Mouse (Mus musculus) forebrain, embryonic 16.5 days (tissue): ENCODE results near the gene Ccdc130. TPM values are rescaled to one million over a fixed set of nuclear protein-coding genes. Genes with fewer than 3 reads are reported as not detected.
A peak's percentile ranks its signal among the peaks of the same experiment; 100 is the strongest.

Source experiments
- ATAC-seq: fragments of 200-750 bp; cut with Nextera tagmentation; 2 replicates; pipeline ENCODE4 v1.8.0; 2017; ENCODE audit warnings: mild to moderate bottlenecking, moderate library complexity
- H3K27ac ChIP-seq: fragments of 300-500 bp; sonication (generic); 2 replicates; pipeline ENCODE4 v1.5.1; 2014; ENCODE audit warnings: low read length, control low read depth
- H3K27me3 ChIP-seq: fragments of 300-500 bp; sonication (generic); replicated peaks from 2 replicates; pipeline ENCODE4 v1.6.1; 2014; ENCODE audit warnings: low read length; ENCODE audit not compliant: control insufficient read depth, insufficient read depth
- H3K36me3 ChIP-seq: fragments of 300-500 bp; sonication (generic); 2 replicates; pipeline ENCODE4 v1.6.1; 2014; ENCODE audit not compliant: control insufficient read depth, insufficient read depth
- H3K4me1 ChIP-seq: fragments of 300-500 bp; sonication (generic); replicated peaks from 2 replicates; pipeline ENCODE4 v1.6.1; 2014; ENCODE audit warnings: low read length; ENCODE audit not compliant: control insufficient read depth, insufficient read depth
- H3K4me2 ChIP-seq: fragments of 300-500 bp; sonication (generic); 2 replicates; pipeline ENCODE4 v1.6.1; 2014; ENCODE audit warnings: mild to moderate bottlenecking, low read length, control low read depth
- H3K4me3 ChIP-seq: fragments of 300-500 bp; sonication (generic); replicated peaks from 2 replicates; pipeline ENCODE4 v1.5.1; 2014; ENCODE audit warnings: mild to moderate bottlenecking, low read length, control low read depth
- H3K9ac ChIP-seq: fragments of 300-500 bp; sonication (generic); replicated peaks from 2 replicates; pipeline ENCODE4 v1.6.1; 2014; ENCODE audit warnings: low read depth, low read length, control low read depth
- H3K9me3 ChIP-seq: fragments of 300-500 bp; sonication (generic); 2 replicates; pipeline ENCODE4 v1.6.1; 2016; ENCODE audit warnings: low read length; ENCODE audit not compliant: control insufficient read depth
- WGBS: fragments of 180-500 bp; shearing (Covaris S2); extraction: QIAGEN DNeasy Blood & Tissue Kit; methylation state at CpG from one replicate; pipeline ENCODE4 v1.1.7; 2014; 5-methylcytosine and 5-hydroxymethylcytosine counted together
- microRNA counts: library from miRNA; unstranded; fragments of <30 nt; microRNA quantifications from one replicate; lab custom pipeline; 2016
- microRNA-seq: library from miRNA; unstranded; fragments of <30 nt; microRNA quantifications from one replicate; pipeline ENCODE4, GENCODE M21; 2017
- polyA plus RNA-seq: library from polyadenylated mRNA; unstranded; fragments of >200 nt; fragmentation: Nextera tagmentation; extraction: Ambion mirVana; gene quantifications from 2 replicates; pipeline ENCODE4 v1.2.1, GENCODE M21; 2015

Gene Ccdc130
- polyA plus RNA-seq, 1 experiment from 2014 or later = 31.0 TPM

DNA sequence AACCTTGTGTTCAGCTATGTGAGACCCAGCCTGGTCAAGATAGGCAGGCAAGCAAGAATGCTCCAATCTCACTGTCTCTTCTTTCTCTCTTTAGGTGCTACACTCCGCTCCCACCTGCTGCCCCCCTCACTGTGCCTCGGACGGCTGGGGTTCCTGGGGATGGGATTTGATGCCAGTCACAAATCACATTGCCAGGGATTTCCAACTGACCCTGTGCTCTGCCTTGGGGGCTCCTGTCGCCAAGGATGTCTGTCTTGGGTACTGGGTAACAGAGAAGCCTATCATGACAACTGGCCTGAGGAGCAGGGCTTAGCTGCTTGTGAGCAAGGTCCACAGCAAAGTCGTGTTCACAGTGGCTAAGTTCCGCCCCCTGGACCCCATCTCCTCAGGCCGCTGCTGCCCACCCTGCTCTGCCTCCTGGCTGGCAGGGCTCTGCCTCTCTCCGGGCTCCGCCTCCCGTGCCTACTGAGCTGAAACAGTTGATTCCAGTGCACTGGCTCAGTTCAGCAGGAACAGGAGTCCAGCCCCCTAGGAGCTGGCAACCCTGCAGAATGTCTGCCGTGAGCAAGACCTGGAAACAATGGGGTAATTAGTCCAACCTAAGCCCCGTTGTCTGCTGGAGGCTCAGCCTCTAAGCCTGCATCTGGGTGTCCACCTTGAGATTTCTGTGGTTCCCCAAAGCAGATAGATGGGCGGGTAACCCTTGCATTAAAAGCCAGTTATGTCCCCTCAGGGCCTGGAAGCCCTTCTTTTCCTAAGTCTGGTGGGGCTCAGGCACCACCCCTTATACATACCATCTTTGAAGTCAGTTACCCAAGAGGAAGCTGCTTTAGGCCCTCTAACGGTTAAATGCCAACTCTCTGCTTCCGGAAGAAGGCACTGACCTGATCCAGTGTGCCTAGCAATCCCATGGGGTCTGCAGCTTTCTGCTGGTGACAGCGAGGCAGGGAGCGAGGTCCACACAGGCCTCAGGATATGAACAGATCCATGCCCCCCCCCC is 61.5 kb downstream of the Ccdc130 start:
- H3K9me3 ChIP-seq = no peaks in the 10 kb centered on the region
- H3K4me3 ChIP-seq = no peak overlapping the region
- peaks cover 24% of the 10 kb centered on the region for H3K4me1 ChIP-seq
- ATAC-seq = peak; percentile 32; the same call in 1 of the 2 replicates
- WGBS = 33% methylated on average over 17 of the region's 17 CpGs
- peaks cover 25% of the 10 kb centered on the region for H3K36me3 ChIP-seq
- H3K9ac ChIP-seq = 0 out of 2 replicates have a peak overlapping the region, but pooled peaks have one; percentile 2
- no peak overlapping the region for H3K27ac ChIP-seq
- H3K4me2 ChIP-seq = no peak overlapping the region
- H3K27me3 ChIP-seq = no peaks in the 10 kb centered on the region

DNA sequence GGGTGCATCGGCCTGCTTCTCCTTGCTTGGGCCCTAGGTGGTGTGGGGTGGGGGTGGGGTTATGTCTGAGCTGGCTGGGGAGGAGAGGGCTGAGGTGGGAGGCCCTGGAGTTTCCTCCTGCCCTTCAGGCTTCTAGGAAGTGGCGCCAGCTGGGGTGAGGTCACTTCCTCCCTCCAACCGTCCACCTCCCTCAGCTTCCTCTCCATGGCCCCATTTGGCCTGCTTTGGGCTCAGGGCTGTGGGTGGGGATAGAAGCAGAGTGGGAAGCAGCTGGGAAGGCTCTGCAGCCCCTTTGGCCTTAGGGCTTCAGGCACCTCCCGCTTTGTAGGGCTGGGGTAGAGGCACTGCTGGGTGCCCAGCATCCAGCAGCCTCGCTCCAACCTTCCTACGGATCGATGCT is 62.4 kb downstream of the Ccdc130 start:
- Histone ChIP-seq H3K4me3 (no peak overlapping the region), H3K27ac (0 out of 2 replicates have a peak overlapping the region, but pooled peaks have one; percentile 27), H3K9me3 (no peaks in the 10 kb centered on the region), H3K36me3 (peaks cover 17% of the 10 kb centered on the region), H3K9ac (no peak overlapping the region), H3K4me2 (no peak overlapping the region), H3K27me3 (no peaks in the 10 kb centered on the region), H3K4me1 (peaks cover 30% of the 10 kb centered on the region)
- 75% methylated on average over 7 of the region's 7 CpGs for WGBS
- no peak for ATAC-seq

MicroRNAs encoded within 50 kb of the gene (microRNA counts, 519-probe panel; counts per million panel counts)
- microRNA mmu-miR-23a (lab: Ali Mortazavi, UCI) (3,213 counts per million, percentile 81 among the panel's probes with 10 or more counts), microRNA mmu-miR-27a (lab: Ali Mortazavi, UCI) (3,228 counts per million, percentile 82 among the panel's probes with 10 or more counts)

Small RNA genes lying within 50 kb of the gene (microRNA-seq; reads per million reads assigned to microRNA genes)
- gene Mir23a = 6,953 reads per million, percentile 93 among the genes with 10 or more reads in this experiment
- gene Mir24-2 = not detected
- 57.8 reads per million, percentile 47 among the genes with 10 or more reads in this experiment for gene Mir27a
- gene Mir3074-2 = not detected

Other genes with a start within 250 kb of the Ccdc130 start
- 2.0 and 3.0 TPM in 2 replicates for gene Palm3, start 248.9 kb downstream of the Ccdc130 start, polyA plus RNA-seq
- gene Il27ra, start 227.8 kb downstream of the Ccdc130 start, polyA plus RNA-seq = 0.65 and 0.79 TPM in 2 replicates
- gene Rln3, start 225.4 kb downstream of the Ccdc130 start, polyA plus RNA-seq = not detected in 2 replicates
- 1.0 and 1.1 TPM in 2 replicates for gene Gm10643, start 205.2 kb downstream of the Ccdc130 start, polyA plus RNA-seq
- 8.7 and 11.3 TPM in 2 replicates for gene Rfx1, start 203.5 kb downstream of the Ccdc130 start, polyA plus RNA-seq
- 16.0 and 20.6 TPM in 2 replicates for gene Dcaf15, start 165.6 kb downstream of the Ccdc130 start, polyA plus RNA-seq
- gene Podnl1, start 144.4 kb downstream of the Ccdc130 start, polyA plus RNA-seq = 0.31 and 0.38 TPM in 2 replicates
- gene Cc2d1a, start 122.4 kb downstream of the Ccdc130 start, polyA plus RNA-seq = 35.4 and 43.8 TPM in 2 replicates
- 2.6 and 3.5 TPM in 2 replicates for gene 4930432K21Rik, start 122.4 kb downstream of the Ccdc130 start, polyA plus RNA-seq
- 3.2 and 4.7 TPM in 2 replicates for gene Nanos3, start 85.2 kb downstream of the Ccdc130 start, polyA plus RNA-seq
- 40.1 and 41.8 TPM in 2 replicates for gene Zswim4, start 33.3 kb downstream of the Ccdc130 start, polyA plus RNA-seq
- 214 and 231 TPM in 2 replicates for gene D8Ertd738e, start 20.7 kb downstream of the Ccdc130 start, polyA plus RNA-seq
- 46.5 and 57.1 TPM in 2 replicates for gene Mri1, start 13.1 kb downstream of the Ccdc130 start, polyA plus RNA-seq
- 7.4 and 20.3 TPM in 2 replicates for gene Cacna1a, start 118.1 kb upstream of the Ccdc130 start, polyA plus RNA-seq